Mouse (Mus musculus) 3T3-L1 (cell line): ENCODE data around the gene Fam122c.

Source experiments
- DNase-seq: peaks from one replicate; pipeline ENCODE4 v3.0.0-alpha.2; 2015; ENCODE audit warnings: low read depth, low spot score

Fam122c gene

GRCm38 (mm10) chrX:53370366-53370740 is 97.1 kb downstream of the Fam122c start, which contains the start of gene Mospd1:
Mospd1 (minus strand) TSS chrX:53370502.
- DNase-seq = peak; percentile 85
